Mouse (Mus musculus) C2C12 (cell line): Measurements from ENCODE around the gene Babam2.

Source experiments
- CEBPB ChIP-seq: IDR thresholded peaks from one replicate; pipeline ENCODE4 v1.6.1; 2011; ENCODE audit warnings: low read depth, mild to moderate bottlenecking, control low read depth, moderate library complexity
- CTCF ChIP-seq: IDR thresholded peaks from one replicate; pipeline ENCODE4 v1.5.1; 2011; ENCODE audit not compliant: control insufficient read depth, insufficient read depth, insufficient read length
- MAX ChIP-seq: IDR thresholded peaks from one replicate; pipeline ENCODE4 v1.6.1; 2011; ENCODE audit warnings: mild to moderate bottlenecking, control low read depth
- MYOD1 ChIP-seq: IDR thresholded peaks from one replicate; pipeline ENCODE4 v1.6.1; 2011; ENCODE audit warnings: low read depth; ENCODE audit not compliant: control insufficient read depth, insufficient read length
- MYOG ChIP-seq: IDR thresholded peaks from one replicate; pipeline ENCODE4 v1.6.1; 2011; ENCODE audit not compliant: control insufficient read depth, insufficient read length; ENCODE audit errors: extremely low read depth
- USF1 ChIP-seq: IDR thresholded peaks from one replicate; pipeline ENCODE4 v1.6.1; 2011; ENCODE audit warnings: low read depth, mild to moderate bottlenecking, control low read depth, moderate library complexity

DNA sequence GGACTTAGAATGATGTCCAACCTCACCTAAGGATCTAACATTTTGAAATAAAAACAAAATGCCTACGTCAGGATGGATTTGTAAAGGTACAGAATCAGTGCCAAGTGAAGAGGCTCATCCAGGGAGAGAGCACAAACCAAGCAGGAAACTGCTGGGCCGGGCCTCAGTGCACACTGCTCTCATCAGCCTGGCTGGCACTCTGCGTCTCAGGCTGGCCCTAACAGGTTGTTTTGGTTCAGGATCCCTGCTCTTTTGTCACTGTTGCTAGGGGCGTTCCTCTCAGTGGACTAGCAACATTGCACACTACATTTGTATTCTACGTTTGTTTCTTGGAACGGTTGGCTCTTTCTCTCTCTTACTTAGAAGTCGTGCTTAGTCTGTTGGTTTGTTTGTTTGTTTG is 231.5 kb downstream of the Babam2 start:
- no peak for TF ChIP-seq CTCF
- TF ChIP-seq MAX, result no peak
- no peak for TF ChIP-seq MYOD1
- no peak for TF ChIP-seq CEBPB
- TF ChIP-seq USF1, result no peak
- no peak for TF ChIP-seq MYOG
